Comparison of ENCODE assay signal across 11 mouse cellular contexts in genomic region chr4:97785547-97786271, GRCm38 (mm10). TPM values are rescaled to one million over a fixed set of nuclear protein-coding genes. Genes with fewer than 3 reads are reported as not detected.
DNase-seq lines count a peak whose midpoint lies in the region; TF ChIP-seq lines count a peak whose summit lies in the region.
"Had no signal": no experiment of that assay in that cellular context is flagged by ENCODE, and none has a peak within 500 bp of the region (broad histone marks: within the 10 kb centered on the region; RNA-seq: fewer than 3 reads in every experiment).

No protein-coding gene starts in this region.

- intact Hi-C loops in gastrocnemius, adult 2 months (cut with DNase I), result no loop called here

- TF ChIP-seq CTCF in gastrocnemius, adult 2 months (IDR thresholded peaks at IDR 0.05), result no peak
- no peak for TF ChIP-seq CTCF in cortical plate, adult 2 months (IDR thresholded peaks at IDR 0.05; ENCODE audit: extremely low read depth, insufficient read depth, low read length)

- peak overlapping the region; percentile 52 for H3K27ac ChIP-seq in gastrocnemius, adult 2 months
- H3K27ac ChIP-seq in cortical plate, adult 2 months (ENCODE audit: insufficient read depth, low read length), result peak overlapping the region; percentile 15; the same call in 1 of the 2 replicates

- H3K4me1 ChIP-seq in cortical plate, adult 2 months (ENCODE audit: control insufficient read depth, insufficient read depth, low read length), result no peaks in the 10 kb centered on the region

- DNase-seq in gastrocnemius, adult 2 months, result no peak
- DNase-seq in gastrocnemius, postnatal 10 days, result no peak
- peak; percentile 34 to 36 for DNase-seq in layer of hippocampus, postnatal 36 days
- DNase-seq in layer of hippocampus, adult 9-11 months, result no peak
- peak; percentile 27 for DNase-seq in brain, adult 2 months (ENCODE audit: low read depth, low spot score)
- DNase-seq in B cell, adult 2 months, result no peak
- DNase-seq: adrenal gland, postnatal 14 days; cerebellum, adult 18-20 months had no signal

- peak overlapping the region; percentile 24 for H3K4me3 ChIP-seq in gastrocnemius, adult 2 months
- H3K4me3 ChIP-seq in cortical plate, adult 2 months (ENCODE audit: insufficient read depth, low read length), result no peak overlapping the region

- no peak for TF ChIP-seq POLR2A in cortical plate, adult 2 months (IDR thresholded peaks at IDR 0.05; ENCODE audit: extremely low read depth, insufficient read depth, low read length)

RNA-seq across cellular contexts. Expression of gene E130114P18Rik, which starts 7.8 kb away (rescaled TPM):
- total RNA-seq in gastrocnemius, adult 2 months (2021), result not detected
- total RNA-seq in gastrocnemius, postnatal 10 days (2021), result 1 to 10 TPM; 1.4 TPM
- total RNA-seq in layer of hippocampus, postnatal 36 days (2021), result 1 to 10 TPM; 7.5 to 8.6 TPM
- polyA plus RNA-seq in cortical plate, adult 2 months (2012; rRNA removed), result 12.7 and 14.3 TPM in 2 replicates
- total RNA-seq: adrenal gland, postnatal 14 days; hematopoietic stem cell, adult 5-6 weeks; megakaryocyte-erythroid progenitor cell, adult 5-6 weeks had no signal

RNA-seq across cellular contexts. Expression of gene Nfia, which starts 13.2 kb away (rescaled TPM):
- 10 to 100 TPM; 57.0 to 57.8 TPM for total RNA-seq in gastrocnemius, adult 2 months (2021)
- 100 to 1,000 TPM; 111 to 124 TPM for total RNA-seq in gastrocnemius, postnatal 10 days (2021)
- total RNA-seq in layer of hippocampus, postnatal 36 days (2021), result 100 to 1,000 TPM; 103 to 121 TPM
- 21.5 and 24.1 TPM in 2 replicates for polyA plus RNA-seq in cortical plate, adult 2 months (2012; rRNA removed)

Comparison
In these comparisons a context has a peak if more than half of its experiments do, and no peak if none do; other contexts are left out.
1. DNase-seq: peak in layer of hippocampus, postnatal 36 days (2 of 2) and brain, adult 2 months (single experiment); none in gastrocnemius, adult 2 months (single experiment), gastrocnemius, postnatal 10 days (single experiment), layer of hippocampus, adult 9-11 months (single experiment) and B cell, adult 2 months (0 of 2).